Mouse (Mus musculus) bone marrow, adult 2 months (tissue): ENCODE results near the gene Ccnt1. TPM values are rescaled to one million over a fixed set of nuclear protein-coding genes. Genes with fewer than 3 reads are reported as not detected.

ENCODE experiments used
- H3K27ac ChIP-seq: fragments of 200-500 bp; 2 replicates; pipeline ENCODE4 v1.5.1; 2012; ENCODE audit warnings: low read depth, mild to moderate bottlenecking, control low read depth, inconsistent platforms, low read length; ENCODE audit not compliant: control insufficient read depth, poor library complexity, insufficient read depth
- H3K4me1 ChIP-seq: fragments of 200-500 bp; 2 replicates; pipeline ENCODE4 v1.6.1; 2011; ENCODE audit warnings: low read length; ENCODE audit not compliant: control insufficient read depth, insufficient read depth
- H3K4me3 ChIP-seq: fragments of 200-500 bp; replicated peaks from 2 replicates; pipeline ENCODE3; 2011; ENCODE audit warnings: mild to moderate bottlenecking, low read depth, low read length, control low read depth; ENCODE audit not compliant: control insufficient read depth
- CTCF ChIP-seq: fragments of 200-500 bp; IDR thresholded peaks from 2 replicates; pipeline ENCODE4 v1.5.1; 2011; ENCODE audit warnings: low read length, control low read depth; ENCODE audit not compliant: control insufficient read depth, insufficient read depth
- POLR2A ChIP-seq: fragments of 200-500 bp; IDR thresholded peaks from 2 replicates; pipeline ENCODE4 v1.6.1; 2011; ENCODE audit warnings: low read depth, mild to moderate bottlenecking, control low read depth, low read length, borderline replicate concordance; ENCODE audit not compliant: control insufficient read depth
- WGBS: fragments of 180-500 bp; shearing (Covaris S2); methylation state at CpG from one replicate; pipeline ENCODE4 v1.1.7; 2018; 5-methylcytosine and 5-hydroxymethylcytosine counted together
- polyA plus RNA-seq: library from polyadenylated mRNA; stranded (reverse); fragments of >200 nt; gene quantifications from 2 replicates; pipeline ENCODE4 v1.2.4, GENCODE M21; 2011; ENCODE audit warnings: low replicate concordance; ENCODE audit not compliant: missing spikeins, insufficient read depth, insufficient read length

Gene Ccnt1
- 18.5 and 31.3 TPM in 2 replicates for polyA plus RNA-seq

GRCm38 (mm10) chr15:98570873-98571538 lies at the start of gene Ccnt1, which contains the start of gene 4930415O20Rik:
TSS of gene Ccnt1 (minus strand) at chr15:98570923.
TSS of gene 4930415O20Rik (plus strand) at chr15:98571004.
- H3K27ac ChIP-seq = peak within 1 kb of the TSS; percentile 28; the same call in 1 of the 2 replicates
- no peaks in the 10 kb centered on the region; the same call in 1 of the 2 replicates for H3K4me1 ChIP-seq
- peak within 1 kb of the TSS; percentile 1 for H3K4me3 ChIP-seq
- 43% methylated on average over 10 of the region's 10 CpGs for WGBS
- TF ChIP-seq CTCF (no peak), POLR2A (no peak)

- under 1% methylated on average over 12 of the region's 12 CpGs for WGBS
- H3K4me3 ChIP-seq = no peak overlapping the region
- TF ChIP-seq POLR2A (no peak), CTCF (peak; percentile 66)
- no peak overlapping the region for H3K27ac ChIP-seq
- H3K4me1 ChIP-seq = no peaks in the 10 kb centered on the region
Observed at GRCm38 (mm10) chr15:98617176-98617537, 46.4 kb upstream of the Ccnt1 start.

GRCm38 (mm10) chr15:98616362-98617175 lies 45.8 kb upstream of the Ccnt1 start:
- no peak overlapping the region for H3K27ac ChIP-seq
- no peak for TF ChIP-seq POLR2A
- TF ChIP-seq CTCF = no peak
- 59% methylated on average over 20 of the region's 20 CpGs for WGBS
- no peaks in the 10 kb centered on the region for H3K4me1 ChIP-seq
- H3K4me3 ChIP-seq = no peak overlapping the region

GRCm38 (mm10) chr15:98615751-98616150 lies 45.0 kb upstream of the Ccnt1 start:
- H3K27ac ChIP-seq = no peak overlapping the region
- no peaks in the 10 kb centered on the region for H3K4me1 ChIP-seq
- TF ChIP-seq CTCF = no peak
- no peak for TF ChIP-seq POLR2A
- WGBS = 73% methylated on average over 6 of the region's 6 CpGs
- H3K4me3 ChIP-seq = no peak overlapping the region

- TF ChIP-seq CTCF = no peak
- TF ChIP-seq POLR2A = no peak
- no peaks in the 10 kb centered on the region for H3K4me1 ChIP-seq
- no peak overlapping the region for H3K4me3 ChIP-seq
- 83% methylated on average over 6 of the region's 6 CpGs for WGBS
- no peak overlapping the region for H3K27ac ChIP-seq
Observed at GRCm38 (mm10) chr15:98614971-98615370, 44.2 kb upstream of the Ccnt1 start.

GRCm38 (mm10) chr15:98614551-98614950 lies 43.8 kb upstream of the Ccnt1 start:
- 62% methylated on average over 9 of the region's 9 CpGs for WGBS
- Histone ChIP-seq H3K27ac (no peak overlapping the region), H3K4me1 (no peaks in the 10 kb centered on the region), H3K4me3 (no peak overlapping the region)
- TF ChIP-seq CTCF = no peak
- no peak for TF ChIP-seq POLR2A

GRCm38 (mm10) chr15:98612229-98612628 lies 41.5 kb upstream of the Ccnt1 start:
- no peaks in the 10 kb centered on the region for H3K4me1 ChIP-seq
- H3K27ac ChIP-seq = no peak overlapping the region
- TF ChIP-seq POLR2A = no peak
- no peak for TF ChIP-seq CTCF
- 86% methylated on average over 3 of the region's 3 CpGs for WGBS
- H3K4me3 ChIP-seq = no peak overlapping the region

GRCm38 (mm10) chr15:98610131-98610633 lies 39.5 kb upstream of the Ccnt1 start:
- no peak for TF ChIP-seq CTCF
- no peak for TF ChIP-seq POLR2A
- H3K4me1 ChIP-seq = no peaks in the 10 kb centered on the region
- 14% methylated on average over 12 of the region's 12 CpGs for WGBS
- H3K4me3 ChIP-seq = peak overlapping the region; percentile 49
- peak overlapping the region; percentile 71 for H3K27ac ChIP-seq
